Mouse (Mus musculus) olfactory bulb, adult 2 months (tissue): ENCODE results near the gene Pqlc3.

ENCODE experiments used
- CTCF ChIP-seq: fragments of 200-500 bp; IDR thresholded peaks from 2 replicates; pipeline ENCODE4 v1.5.1; 2012; ENCODE audit warnings: low read depth, mild to moderate bottlenecking, low read length, moderate library complexity; ENCODE audit not compliant: insufficient read depth
- POLR2A ChIP-seq: fragments of 200-500 bp; IDR thresholded peaks from 2 replicates; pipeline ENCODE4 v1.6.1; 2012; ENCODE audit warnings: mild to moderate bottlenecking, low read depth, low read length, moderate library complexity; ENCODE audit not compliant: insufficient read depth

DNA sequence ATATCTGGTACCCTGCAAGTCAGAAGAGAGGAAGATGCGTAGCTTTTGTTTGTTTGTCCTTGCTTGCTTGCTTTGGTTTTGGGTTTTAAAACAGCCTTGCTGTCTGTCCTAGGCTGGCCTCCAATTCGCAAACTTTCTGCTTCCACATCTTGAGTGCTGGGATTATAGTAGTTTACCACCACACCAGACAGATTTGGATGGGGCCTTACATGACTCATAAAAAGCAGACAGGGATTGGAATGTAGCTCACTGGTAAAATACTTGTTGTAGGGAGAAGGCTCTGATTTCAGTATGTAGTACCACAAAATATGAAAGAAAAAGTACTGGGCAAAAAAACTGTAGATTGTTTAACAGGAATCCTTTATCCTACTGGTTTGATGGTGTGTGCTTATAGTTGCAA is 33.4 kb downstream of the Pqlc3 start:
- TF ChIP-seq CTCF (no peak), POLR2A (no peak)
